Mouse (Mus musculus) yolk sac, embryonic 10.5 days (tissue): ENCODE measurements around the gene Pigt.

Experiments
- DNase-seq: peaks from one replicate; pipeline ENCODE4 v3.0.0-alpha.2; 2017; ENCODE audit warnings: low spot score

Pigt gene

DNA sequence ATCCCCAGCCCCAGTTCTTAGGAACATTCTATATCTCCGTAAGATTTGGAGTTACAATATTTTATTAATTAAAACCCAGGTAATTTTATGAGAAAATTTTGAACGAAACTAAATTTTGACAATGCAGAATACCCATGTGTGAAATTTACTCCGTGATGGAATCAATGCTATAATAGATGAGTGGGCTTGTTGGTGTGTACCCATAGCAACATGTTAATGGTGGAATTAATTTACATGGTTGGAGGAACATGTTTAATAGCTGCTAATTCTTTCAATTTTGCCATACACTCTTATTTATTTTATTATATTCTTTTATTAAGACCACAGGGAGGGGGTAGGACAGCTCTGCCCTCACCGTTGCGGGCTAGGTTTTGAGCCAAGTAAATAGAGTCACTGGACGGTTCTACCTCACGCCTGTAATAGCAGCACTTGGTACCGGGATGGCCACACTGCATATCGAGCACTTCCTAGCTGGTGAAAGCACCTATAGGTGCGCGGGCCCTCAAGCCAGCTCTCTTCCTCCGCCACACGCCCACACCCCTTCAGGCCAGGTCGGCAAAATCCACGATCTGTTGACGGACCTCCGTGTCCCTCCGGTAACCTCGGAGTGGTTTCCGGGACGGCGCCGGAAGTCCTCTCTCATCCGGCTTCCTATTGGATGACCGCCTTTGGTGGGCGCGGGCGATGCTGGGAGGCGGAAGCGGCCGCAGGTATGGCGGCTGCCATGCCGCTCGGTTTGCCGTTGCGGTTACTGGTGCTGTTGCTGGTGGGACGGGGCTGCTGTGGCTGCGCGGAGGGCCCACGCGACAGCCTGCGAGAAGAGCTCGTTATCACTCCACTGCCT, at the start of gene Pigt:
Gene Pigt (plus strand): TSS at position 674 of the 844 bp plus-strand sequence.
- peak; percentile 84 for DNase-seq

DNA sequence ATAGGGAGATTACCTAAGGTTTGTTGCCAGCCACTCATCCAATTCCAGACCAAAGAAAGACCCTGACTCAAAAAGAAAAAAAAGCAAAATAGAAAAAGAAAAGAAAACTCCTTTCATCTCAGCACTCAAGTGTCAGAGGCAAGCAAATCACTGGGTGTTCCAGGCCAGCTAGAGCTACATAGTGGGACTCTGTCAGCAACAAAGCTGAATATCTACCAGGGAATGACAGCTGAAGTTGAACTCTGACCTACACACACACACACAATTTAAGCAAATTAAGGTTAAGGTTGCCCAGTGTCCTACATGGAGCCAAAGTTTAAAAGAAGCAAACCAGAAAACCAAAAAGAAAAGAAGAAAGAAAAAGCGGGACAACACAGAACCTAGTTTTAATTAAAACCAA, 49.2 kb upstream of the Pigt start:
- no peak for DNase-seq

- DNase-seq, result no peak
Measured at GRCm38 (mm10) chr2:164448921-164449320, 48.4 kb upstream of the Pigt start.

GRCm38 (mm10) chr2:164449341-164450042, 47.8 kb upstream of the Pigt start:
- DNase-seq, result no peak

- DNase-seq, result no peak
Measured at GRCm38 (mm10) chr2:164452000-164452676, 45.2 kb upstream of the Pigt start.

DNA sequence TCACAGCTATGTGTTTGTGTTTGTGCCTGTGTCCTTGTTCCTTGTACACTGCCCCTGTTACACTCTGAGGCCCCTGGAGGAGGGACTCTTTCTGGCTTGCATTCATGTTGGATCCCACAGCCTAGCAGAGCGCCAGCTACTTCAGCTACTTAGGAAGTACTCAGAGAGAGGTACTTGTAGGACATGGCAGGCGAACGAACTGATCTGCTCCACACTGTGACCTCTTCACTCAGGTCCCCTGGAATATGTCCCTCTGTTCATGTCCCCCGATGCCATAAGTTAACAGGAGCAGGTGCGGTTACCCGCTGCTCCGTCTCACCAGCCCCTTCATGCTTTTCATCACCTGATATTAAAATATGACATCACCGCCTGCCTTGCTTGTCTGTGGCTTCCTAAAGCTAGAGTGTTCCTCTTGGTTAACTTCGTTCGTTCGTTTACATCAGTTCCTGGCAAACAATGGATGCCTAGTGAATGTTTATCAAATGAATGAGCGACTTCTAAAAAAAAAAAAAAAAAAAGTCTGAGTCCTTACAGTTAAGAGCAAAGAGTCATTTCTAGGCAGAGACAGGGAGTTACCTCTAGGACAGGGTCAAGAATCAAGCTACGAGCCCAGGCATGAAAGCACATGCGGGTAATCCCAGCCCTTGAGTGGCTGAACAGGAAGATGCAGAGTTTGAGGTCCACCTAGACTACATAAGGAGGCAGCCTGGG, 44.1 kb upstream of the Pigt start:
- no peak for DNase-seq

GRCm38 (mm10) chr2:164453887-164454500, 43.3 kb upstream of the Pigt start:
- no peak for DNase-seq

GRCm38 (mm10) chr2:164454846-164455245, 42.5 kb upstream of the Pigt start:
- peak; percentile 52 for DNase-seq

GRCm38 (mm10) chr2:164455421-164456190, 41.7 kb upstream of the Pigt start:
- DNase-seq, result no peak

GRCm38 (mm10) chr2:164456413-164456812, 40.9 kb upstream of the Pigt start:
- DNase-seq, result no peak

GRCm38 (mm10) chr2:164456864-164457300, 40.4 kb upstream of the Pigt start, which contains the start of gene Sys1:
Gene Sys1 (plus strand): TSS chr2:164456964.
- DNase-seq, result no peak

DNA sequence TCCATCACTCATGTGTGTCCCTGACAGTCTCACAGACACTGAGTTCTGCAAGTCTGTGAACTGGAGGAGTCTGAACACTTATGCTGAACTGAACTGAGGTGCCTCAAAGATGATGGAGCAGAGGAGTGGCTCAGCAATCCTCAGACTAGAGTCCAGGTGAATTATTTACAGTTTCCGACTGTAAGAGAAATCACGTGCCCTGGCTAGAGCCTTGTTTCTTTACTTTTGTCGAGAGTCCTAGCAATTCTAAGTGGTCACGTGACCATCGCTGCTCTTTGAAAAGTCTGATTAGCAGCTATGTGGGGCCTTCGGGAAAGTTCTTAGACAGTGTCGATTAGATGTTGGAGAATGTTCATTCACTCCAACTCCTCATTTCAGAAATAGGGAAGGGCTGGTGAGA, 39.4 kb upstream of the Pigt start:
- peak; percentile 77 for DNase-seq

DNA sequence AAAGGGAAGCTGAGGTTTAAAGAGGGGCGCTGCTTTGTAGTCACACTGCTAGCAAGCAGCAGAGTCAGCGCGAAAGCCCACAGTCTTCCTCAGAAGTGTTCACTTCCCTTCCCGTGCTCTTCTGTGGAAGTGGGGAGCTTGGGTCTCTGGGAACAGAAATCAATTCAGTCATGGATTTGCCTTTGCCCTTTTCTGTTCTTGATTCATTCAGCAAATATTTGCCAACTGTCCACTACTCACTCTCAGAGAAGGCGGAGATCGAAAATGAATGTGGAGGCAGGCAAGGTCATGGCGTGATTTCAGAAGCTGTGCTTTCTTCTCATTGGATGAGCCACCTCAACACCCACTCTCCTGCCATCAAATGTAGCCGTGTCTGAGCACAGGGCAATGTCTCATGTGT, 38.8 kb upstream of the Pigt start:
- no peak for DNase-seq

DNA sequence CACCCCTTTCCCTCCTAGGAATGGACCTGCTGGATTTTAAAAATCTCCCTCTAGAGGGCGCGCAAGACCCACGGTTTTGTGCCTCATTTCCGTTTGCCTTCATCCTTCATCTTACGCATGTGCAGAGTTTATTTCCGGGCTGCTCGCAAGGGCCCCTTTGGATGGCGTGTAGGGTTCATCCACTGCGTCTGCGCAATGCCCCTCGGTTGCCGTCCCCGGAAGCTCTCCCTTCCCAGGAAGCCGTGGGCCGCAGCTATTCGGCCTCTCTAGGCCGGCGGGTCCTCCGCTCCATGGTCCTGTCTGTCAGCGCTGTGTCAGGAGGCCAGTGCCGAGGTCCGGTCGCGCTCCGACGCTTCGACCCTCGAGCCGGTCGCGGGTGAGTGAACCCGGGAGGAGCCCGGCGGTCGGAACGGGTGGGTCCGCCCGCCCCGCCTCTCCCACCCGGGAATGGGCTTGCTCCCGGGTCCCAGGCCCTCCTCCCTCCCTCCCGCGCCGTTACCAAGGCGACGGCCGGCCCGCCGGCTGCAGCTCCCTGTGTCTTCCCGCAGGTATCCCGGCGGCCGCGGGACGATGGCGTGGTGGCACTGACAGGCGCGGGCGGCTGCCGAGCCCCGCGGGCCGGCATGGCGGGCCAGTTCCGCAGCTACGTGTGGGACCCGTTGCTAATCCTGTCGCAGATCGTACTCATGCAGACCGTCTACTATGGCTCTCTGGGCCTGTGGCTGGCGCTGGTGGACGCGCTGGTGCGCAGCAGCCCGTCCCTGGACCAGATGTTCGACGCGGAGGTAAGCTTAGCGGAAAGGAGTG, 36.4 kb upstream of the Pigt start, which contains the start of gene Gm20458:
Gene Gm20458 (plus strand): TSS at position 223 of the 807 bp plus-strand sequence.
- peak; percentile 96 for DNase-seq

GRCm38 (mm10) chr2:164465161-164465560, 32.2 kb upstream of the Pigt start:
- no peak for DNase-seq

- DNase-seq, result no peak
Measured at GRCm38 (mm10) chr2:164466787-164467186, 30.5 kb upstream of the Pigt start.

- peak; percentile 40 for DNase-seq
Measured at GRCm38 (mm10) chr2:164470254-164470653, 27.1 kb upstream of the Pigt start.

GRCm38 (mm10) chr2:164473624-164474023, 23.7 kb upstream of the Pigt start, which contains the start of gene Trp53tg5:
Gene Trp53tg5 (minus strand): TSS chr2:164473724.
- DNase-seq, result no peak

DNA sequence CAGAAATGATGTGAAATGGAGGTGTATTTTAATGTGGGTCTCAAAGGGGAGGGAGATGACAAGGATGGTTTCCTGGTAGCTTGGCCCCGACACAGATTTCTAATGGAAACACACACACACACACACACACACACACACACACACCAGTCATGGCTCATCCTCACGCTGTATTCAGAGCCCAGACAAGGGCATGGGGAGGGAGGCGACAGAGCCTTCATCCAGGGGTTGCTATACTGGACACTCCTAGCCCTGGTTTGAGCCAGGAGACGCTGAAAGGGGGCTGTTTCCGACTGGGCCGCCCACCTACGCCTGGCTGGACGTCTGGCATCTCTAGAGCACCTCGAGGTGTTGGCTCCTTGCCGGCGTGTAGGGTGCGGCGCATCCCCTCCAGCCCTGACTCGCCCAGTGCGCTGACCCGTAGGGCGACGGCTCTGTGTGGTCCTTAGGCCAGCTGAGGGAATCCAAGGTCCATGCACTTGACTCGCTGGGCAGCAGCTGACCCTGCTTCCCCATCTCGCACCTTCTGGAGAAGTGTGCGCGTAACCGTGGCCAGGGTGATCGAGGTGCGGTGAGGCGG, 11.6 kb upstream of the Pigt start, which contains the start of gene Dbndd2:
Gene Dbndd2 (plus strand): TSS at position 426 of the 577 bp plus-strand sequence.
- DNase-seq, result no peak
